Mouse (Mus musculus) limb, embryonic 14.5 days (tissue): ENCODE data around the gene Pacs1. TPM values are rescaled to one million over a fixed set of nuclear protein-coding genes. Genes with fewer than 3 reads are reported as not detected.

Source experiments
- ATAC-seq: fragments of 200-750 bp; cut with Nextera tagmentation; 2 replicates; pipeline ENCODE4 v1.8.0; 2017; ENCODE audit warnings: low read depth, moderate number of reproducible peaks, moderate TSS enrichment; ENCODE audit not compliant: low FRiP score
- DNase-seq: peaks from one replicate; pipeline ENCODE4 v3.0.0-alpha.2; 2015; ENCODE audit warnings: low spot score
- H3K27ac ChIP-seq: fragments of 300-500 bp; sonication (generic); replicated peaks from 2 replicates; pipeline ENCODE4 v1.5.1; 2014; ENCODE audit warnings: low read depth, mild to moderate bottlenecking, low read length, moderate library complexity, mixed read lengths
- H3K27me3 ChIP-seq: fragments of 300-500 bp; sonication (generic); 2 replicates; pipeline ENCODE4 v1.6.1; 2014; ENCODE audit warnings: low read length, mixed read lengths; ENCODE audit not compliant: control insufficient read depth, insufficient read depth
- H3K36me3 ChIP-seq: fragments of 300-500 bp; sonication (generic); 2 replicates; pipeline ENCODE4 v1.6.1; 2014; ENCODE audit warnings: mild to moderate bottlenecking, low read length, moderate library complexity, mixed read lengths; ENCODE audit not compliant: control insufficient read depth, insufficient read depth
- H3K4me1 ChIP-seq: fragments of 300-500 bp; sonication (generic); 2 replicates; pipeline ENCODE4 v1.6.1; 2014; ENCODE audit warnings: antibody characterized with exemption, low read length, mixed read lengths; ENCODE audit not compliant: control insufficient read depth, insufficient read depth
- H3K4me2 ChIP-seq: fragments of 300-500 bp; sonication (generic); replicated peaks from 2 replicates; pipeline ENCODE4 v1.6.1; 2014; ENCODE audit warnings: low read depth, mild to moderate bottlenecking, low read length, moderate library complexity; ENCODE audit not compliant: severe bottlenecking
- H3K4me3 ChIP-seq: fragments of 300-500 bp; sonication (generic); replicated peaks from 2 replicates; pipeline ENCODE4 v1.5.1; 2014; ENCODE audit warnings: low read length
- H3K9ac ChIP-seq: fragments of 300-500 bp; sonication (generic); 2 replicates; pipeline ENCODE4 v1.6.1; 2014; ENCODE audit warnings: mild to moderate bottlenecking, low read depth, low read length, moderate library complexity; ENCODE audit not compliant: severe bottlenecking
- H3K9me3 ChIP-seq: fragments of 300-500 bp; sonication (generic); 2 replicates; pipeline ENCODE4 v1.6.1; 2016; ENCODE audit warnings: low read length; ENCODE audit not compliant: control insufficient read depth
- POLR2A ChIP-seq: fragments of 200-500 bp; IDR thresholded peaks from 2 replicates; pipeline ENCODE4 v1.8.0; 2012; ENCODE audit warnings: inconsistent platforms, mild to moderate bottlenecking, moderate library complexity, borderline replicate concordance; ENCODE audit not compliant: insufficient read depth, insufficient read length; ENCODE audit errors: extremely low read depth
- WGBS: fragments of 180-500 bp; shearing (Covaris S2); extraction: QIAGEN DNeasy Blood & Tissue Kit; methylation state at CpG from one replicate; pipeline ENCODE4 v1.1.7; 2014; 5-methylcytosine and 5-hydroxymethylcytosine counted together
- polyA plus RNA-seq, 2 experiments: library from polyadenylated mRNA; depleted of rRNA in 1 of 2; stranded (reverse) in 1 of 2; unstranded in 1 of 2; fragments of >200 nt; fragmentation: Nextera tagmentation in 1 of 2; extraction: Ambion mirVana in 1 of 2; gene quantifications; 2 replicates each; pipeline versions ENCODE4 v1.2.1 to v1.2.3; 2012 to 2014

Gene Pacs1
- polyA plus RNA-seq (2012; rRNA removed) = 42.0 and 53.7 TPM in 2 replicates
- 30.7 and 33.1 TPM in 2 replicates for polyA plus RNA-seq (2014; fragmentation: Nextera tagmentation; extraction: Ambion mirVana)

- peak; percentile 91 for ATAC-seq
- DNase-seq = peak; percentile 91
- under 1% methylated on average over 64 of the region's 97 CpGs for WGBS
Measured at GRCm38 (mm10) chr19:5272801-5273733, at the start of gene Pacs1. Gene Pacs1 (minus strand): TSS chr19:5273119.

GRCm38 (mm10) chr19:5313189-5313588 lies 40.3 kb upstream of the Pacs1 start:
- no peaks in the 10 kb centered on the region for H3K36me3 ChIP-seq
- H3K9me3 ChIP-seq = no peaks in the 10 kb centered on the region
- WGBS = 88% methylated on average over 8 of the region's 8 CpGs
- H3K27ac ChIP-seq = no peak overlapping the region
- no peak overlapping the region for H3K9ac ChIP-seq
- no peak overlapping the region for H3K4me2 ChIP-seq
- no peak for TF ChIP-seq POLR2A
- no peak overlapping the region for H3K4me3 ChIP-seq
- no peak for ATAC-seq
- H3K4me1 ChIP-seq = no peaks in the 10 kb centered on the region
- no peaks in the 10 kb centered on the region for H3K27me3 ChIP-seq
- DNase-seq = no peak

More at GRCm38 (mm10) chr19:5272801-5273733, at the start of gene Pacs1:
- H3K9ac ChIP-seq = peak within 1 kb of the TSS; percentile 91
- H3K4me1 ChIP-seq = peaks cover 17% of the 10 kb centered on the region
- no peaks in the 10 kb centered on the region for H3K27me3 ChIP-seq
- peaks cover 36% of the 10 kb centered on the region for H3K36me3 ChIP-seq
- peak within 1 kb of the TSS; percentile 69 for H3K4me2 ChIP-seq
- H3K27ac ChIP-seq = peak within 1 kb of the TSS; percentile 89
- TF ChIP-seq POLR2A = peak; percentile 66; the same call in 1 of the 2 replicates
- H3K4me3 ChIP-seq = peak within 1 kb of the TSS; percentile 98
- no peaks in the 10 kb centered on the region for H3K9me3 ChIP-seq

- DNase-seq (no peak), ATAC-seq (no peak)
- Histone ChIP-seq H3K4me2 (no peak overlapping the region), H3K27ac (no peak overlapping the region), H3K36me3 (peaks cover 16% of the 10 kb centered on the region; the same call in 1 of the 2 replicates), H3K4me1 (no peaks in the 10 kb centered on the region), H3K27me3 (no peaks in the 10 kb centered on the region), H3K9ac (no peak overlapping the region), H3K9me3 (no peaks in the 10 kb centered on the region), H3K4me3 (no peak overlapping the region)
- no peak for TF ChIP-seq POLR2A
- WGBS = 83% methylated on average over 7 of the region's 7 CpGs
Measured at GRCm38 (mm10) chr19:5309025-5309424, 36.1 kb upstream of the Pacs1 start.

GRCm38 (mm10) chr19:5306968-5307734 lies 34.2 kb upstream of the Pacs1 start:
- Histone ChIP-seq H3K9ac (no peak overlapping the region), H3K27ac (no peak overlapping the region), H3K4me3 (peak overlapping the region; percentile 17), H3K4me1 (no peaks in the 10 kb centered on the region), H3K4me2 (peak overlapping the region; percentile 41), H3K9me3 (no peaks in the 10 kb centered on the region), H3K36me3 (peaks cover 16% of the 10 kb centered on the region; the same call in 1 of the 2 replicates), H3K27me3 (no peaks in the 10 kb centered on the region)
- TF ChIP-seq POLR2A = no peak
- WGBS = 41% methylated on average over 98 of the region's 98 CpGs
- DNase-seq (no peak), ATAC-seq (peak; percentile 50; the same call in 1 of the 2 replicates)

- no peak for DNase-seq
- no peaks in the 10 kb centered on the region for H3K4me1 ChIP-seq
- ATAC-seq = no peak
- H3K9ac ChIP-seq = no peak overlapping the region
- no peak overlapping the region for H3K4me3 ChIP-seq
- H3K27me3 ChIP-seq = no peaks in the 10 kb centered on the region
- 86% methylated on average over 6 of the region's 6 CpGs for WGBS
- peaks cover 16% of the 10 kb centered on the region; the same call in 1 of the 2 replicates for H3K36me3 ChIP-seq
- no peaks in the 10 kb centered on the region for H3K9me3 ChIP-seq
- TF ChIP-seq POLR2A = no peak
- H3K4me2 ChIP-seq = no peak overlapping the region
- no peak overlapping the region for H3K27ac ChIP-seq
Measured at GRCm38 (mm10) chr19:5306279-5306678, 33.4 kb upstream of the Pacs1 start.
